Mouse (Mus musculus): Measurements from ENCODE around the gene Olfr154.
"Not testable (repeated sequence)": the region's sequence is repeated elsewhere in the genome, so short reads cannot be mapped to it uniquely, and the experiment has no call there.

Olfr154 gene

DNA sequence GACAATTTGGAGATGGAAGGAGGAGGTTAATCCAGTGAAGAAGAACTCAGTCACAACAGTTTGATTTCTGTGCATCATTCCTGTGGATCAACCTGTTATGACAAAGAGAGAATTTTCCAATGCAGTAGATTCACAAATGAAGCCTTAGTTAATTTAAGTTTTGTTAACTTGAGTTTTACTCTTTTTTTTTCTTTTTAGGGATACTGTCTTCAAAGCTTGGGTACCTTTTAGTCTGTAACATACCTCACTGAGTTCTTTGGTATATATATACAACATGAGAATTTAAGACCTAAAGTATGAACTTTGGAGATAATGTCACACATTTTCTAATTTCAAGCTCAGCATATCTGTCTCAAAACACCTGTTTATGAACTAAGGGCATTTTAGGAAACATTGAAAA is at the start of gene Olfr154:
TSS of gene Olfr154 (minus strand) at position 101 of the 400 bp plus-strand sequence.
- DNase-seq (ENCODE audit: low spot score in 2 of 2) = not testable (repeated sequence)

DNA sequence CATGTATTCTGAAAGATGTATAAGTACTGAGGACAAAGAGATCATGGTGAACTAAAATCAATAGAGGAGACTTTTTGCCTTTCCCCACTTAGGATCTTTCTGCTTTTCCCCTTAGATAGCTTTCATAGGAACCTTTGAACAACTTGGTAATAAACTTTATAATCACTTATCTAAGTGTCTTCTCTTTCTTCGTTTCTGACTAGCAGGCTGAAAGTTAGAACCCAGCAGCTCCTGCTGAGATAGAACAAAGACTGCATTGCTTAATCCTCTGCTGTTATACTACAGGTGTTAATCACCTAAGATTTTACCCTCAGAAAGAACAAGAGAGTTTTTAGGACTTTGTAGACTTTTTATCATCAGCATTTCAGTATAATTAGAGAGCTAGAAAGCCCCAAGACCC is 46.9 kb upstream of the Olfr154 start:
- no peak for DNase-seq (ENCODE audit: low spot score in 2 of 2)

DNA sequence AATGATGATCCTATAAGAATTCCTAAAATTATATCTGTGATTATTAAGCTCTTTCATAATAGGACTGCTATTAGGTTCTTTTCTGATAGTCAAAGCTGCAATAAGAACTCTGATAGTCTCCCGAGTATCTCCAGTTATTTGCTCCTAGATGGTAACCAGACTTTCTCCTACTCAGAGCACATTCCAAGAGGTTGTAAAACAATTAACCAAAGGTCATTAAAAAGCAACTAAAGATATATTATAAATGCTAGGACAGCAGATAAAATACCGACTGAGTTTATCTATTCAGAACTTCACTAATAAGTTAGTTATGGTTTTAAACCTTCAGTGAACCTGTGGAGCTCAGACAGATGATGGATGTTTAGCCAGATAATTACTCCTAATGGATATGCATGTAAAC is 46.4 kb upstream of the Olfr154 start:
- DNase-seq (ENCODE audit: low spot score in 2 of 2) = not testable (repeated sequence)

DNA sequence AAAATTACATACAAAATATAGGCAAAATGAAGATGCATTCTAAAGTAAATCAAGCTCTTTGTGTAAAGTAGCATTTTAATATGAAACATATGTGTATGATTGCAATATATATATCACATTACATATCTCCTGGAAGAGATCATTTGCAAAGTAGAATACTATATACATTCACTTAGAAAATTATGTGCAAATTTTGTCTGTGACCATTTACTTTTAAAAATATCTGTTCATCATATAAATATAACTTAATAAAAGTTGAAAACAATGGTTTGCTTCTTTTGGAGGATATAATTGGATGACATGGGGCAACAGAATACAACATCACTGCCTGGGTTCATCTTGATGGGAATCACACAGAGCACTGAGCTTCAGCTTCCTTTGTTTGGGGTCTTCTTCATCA is 24.9 kb upstream of the Olfr154 start, which contains the start of gene Olfr1008:
TSS of gene Olfr1008 (plus strand) at position 301 of the 400 bp plus-strand sequence.
- no peak for DNase-seq (ENCODE audit: low spot score in 2 of 2)

DNA sequence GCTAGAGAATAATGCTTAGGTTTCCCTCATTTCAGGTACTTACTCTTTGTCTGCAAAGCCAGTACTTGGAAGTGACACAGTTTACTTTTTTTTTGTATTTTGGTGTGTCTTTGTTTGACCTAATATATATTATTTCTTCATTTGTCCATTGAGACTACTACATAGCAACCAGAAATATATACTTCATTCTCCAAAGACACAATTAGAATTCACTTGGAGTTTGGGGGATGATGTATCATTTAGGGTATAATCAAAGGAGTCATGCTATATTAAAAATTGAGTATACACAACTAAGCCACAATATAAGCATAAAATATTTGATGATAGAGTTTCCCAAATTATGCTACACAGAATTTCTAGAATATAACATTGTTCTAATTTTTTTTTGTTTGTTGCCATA is 14.4 kb upstream of the Olfr154 start, which contains the start of gene Olfr1006:
TSS of gene Olfr1006 (minus strand) at position 101 of the 400 bp plus-strand sequence.
- DNase-seq (ENCODE audit: low spot score in 2 of 2) = no peak

DNA sequence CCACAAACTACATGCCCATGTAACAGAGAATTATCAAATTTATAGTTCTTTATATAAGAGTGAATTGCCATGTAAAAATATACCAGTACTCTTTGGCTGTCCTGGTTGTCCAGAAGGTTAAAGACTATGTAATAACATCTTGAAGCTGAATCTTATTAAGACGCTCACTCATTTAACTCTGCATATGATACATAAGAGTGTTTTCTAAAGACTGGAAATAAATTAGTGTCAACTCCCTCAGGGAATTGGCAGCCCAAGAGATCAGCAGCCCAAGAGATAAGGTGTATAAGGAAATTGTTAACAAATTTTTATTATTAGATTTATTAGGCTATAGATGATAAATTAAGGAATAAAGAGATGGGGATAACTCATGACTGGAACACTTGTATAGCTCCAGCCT is 13.7 kb downstream of the Olfr154 start, which contains the start of gene Olfr1002:
TSS of gene Olfr1002 (minus strand) at position 101 of the 400 bp plus-strand sequence.
- no peak for DNase-seq (ENCODE audit: low spot score in 2 of 2)
